Mouse (Mus musculus) heart, postnatal 0 days (tissue): ENCODE data around the gene Stard8. TPM values are rescaled to one million over a fixed set of nuclear protein-coding genes. Genes with fewer than 3 reads are reported as not detected.

Source experiments
- ATAC-seq: fragments of 200-750 bp; cut with Nextera tagmentation; 2 replicates; pipeline ENCODE4 v1.8.0; 2017; ENCODE audit warnings: low read depth, moderate number of reproducible peaks, moderate library complexity; ENCODE audit not compliant: insufficient read depth
- DNase-seq: peaks from one replicate; pipeline ENCODE4 v3.0.0-alpha.2; 2016; ENCODE audit warnings: low spot score
- H3K27ac ChIP-seq: fragments of 300-500 bp; sonication (generic); 2 replicates; pipeline ENCODE4 v1.5.1; 2014; ENCODE audit warnings: low read depth, mild to moderate bottlenecking
- H3K27me3 ChIP-seq: fragments of 300-500 bp; sonication (generic); 2 replicates; pipeline ENCODE4 v1.6.1; 2014; ENCODE audit warnings: low read length, mixed read lengths; ENCODE audit not compliant: control insufficient read depth, insufficient read depth
- H3K36me3 ChIP-seq: fragments of 300-500 bp; sonication (generic); replicated peaks from 2 replicates; pipeline ENCODE4 v1.6.1; 2014; ENCODE audit warnings: low read length, mixed read lengths; ENCODE audit not compliant: control insufficient read depth, insufficient read depth
- H3K4me1 ChIP-seq: fragments of 300-500 bp; sonication (generic); 2 replicates; pipeline ENCODE4 v1.6.1; 2014; ENCODE audit warnings: antibody characterized with exemption; ENCODE audit not compliant: control insufficient read depth, insufficient read depth
- H3K4me2 ChIP-seq: fragments of 300-500 bp; sonication (generic); 2 replicates; pipeline ENCODE4 v1.6.1; 2014; ENCODE audit warnings: low read depth, mild to moderate bottlenecking, low read length, moderate library complexity
- H3K4me3 ChIP-seq: fragments of 300-500 bp; sonication (generic); 2 replicates; pipeline ENCODE4 v1.5.1; 2014; ENCODE audit warnings: low read depth, low read length
- H3K9ac ChIP-seq: fragments of 300-500 bp; sonication (generic); replicated peaks from 2 replicates; pipeline ENCODE4 v1.6.1; 2014; ENCODE audit warnings: low read depth, low read length, mixed read lengths
- H3K9me3 ChIP-seq: fragments of 300-500 bp; sonication (generic); replicated peaks from 2 replicates; pipeline ENCODE4 v1.6.1; 2016; ENCODE audit warnings: low read length; ENCODE audit not compliant: control insufficient read depth
- CTCF ChIP-seq: IDR thresholded peaks from 2 replicates; pipeline ENCODE4 v1.5.1; 2016; ENCODE audit warnings: antibody characterized with exemption, control low read depth, low read depth
- EP300 ChIP-seq: IDR thresholded peaks from 2 replicates; pipeline ENCODE4 v1.6.1; 2016; ENCODE audit warnings: antibody characterized with exemption, low read depth
- WGBS: fragments of 180-500 bp; shearing (Covaris S2); extraction: QIAGEN DNeasy Blood & Tissue Kit; methylation state at CpG from one replicate; pipeline ENCODE4 v1.1.7; 2014; 5-methylcytosine and 5-hydroxymethylcytosine counted together
- polyA plus RNA-seq: library from polyadenylated mRNA; unstranded; fragments of >200 nt; fragmentation: Nextera tagmentation; extraction: Ambion mirVana; gene quantifications from 2 replicates; pipeline ENCODE4 v1.2.1, GENCODE M21; 2015
- total RNA-seq: library from RNA; depleted of rRNA; stranded (reverse); fragments of >200 nt; gene quantifications from 2 replicates; pipeline ENCODE4 v1.2.3, GENCODE M21; 2014; ENCODE audit warnings: low replicate concordance; rRNA removed

Stard8 gene
- total and polyA plus RNA-seq, 2 experiments from 2014 or later = 14.5 to 42.0 TPM

- Histone ChIP-seq H3K27ac (no peak overlapping the region), H3K4me3 (no peak overlapping the region), H3K9ac (no peak overlapping the region), H3K4me2 (no peak overlapping the region), H3K36me3 (no peaks in the 10 kb centered on the region), H3K27me3 (no peaks in the 10 kb centered on the region), H3K9me3 (no peaks in the 10 kb centered on the region), H3K4me1 (no peaks in the 10 kb centered on the region)
- 84% methylated on average over 5 of the region's 5 CpGs for WGBS
- no peak for ATAC-seq
- TF ChIP-seq CTCF (no peak), EP300 (no peak)
- DNase-seq = no peak
Measured at GRCm38 (mm10) chrX:99119510-99119909, 116.5 kb downstream of the Stard8 start.

Other genes with a start within 250 kb of the Stard8 start
- gene Ophn1, start 112.2 kb upstream of the Stard8 start, total RNA-seq = 11.7 and 22.2 TPM in 2 replicates
- gene Ophn1, start 112.2 kb upstream of the Stard8 start, polyA plus RNA-seq = 7.5 and 7.6 TPM in 2 replicates
- 22.5 and 48.4 TPM in 2 replicates for gene Yipf6, start 66.9 kb upstream of the Stard8 start, total RNA-seq
- gene Yipf6, start 66.9 kb upstream of the Stard8 start, polyA plus RNA-seq = 14.5 and 15.9 TPM in 2 replicates
- gene Efnb1, start 132.9 kb downstream of the Stard8 start, total RNA-seq = 20.6 and 25.2 TPM in 2 replicates
- gene Efnb1, start 132.9 kb downstream of the Stard8 start, polyA plus RNA-seq = 12.5 and 12.6 TPM in 2 replicates